Mouse (Mus musculus) embryo, embryonic 10 days (tissue): Measurements from ENCODE around the gene Btd.

Experiments used
- DNase-seq: peaks from one replicate; pipeline ENCODE4 v3.0.0-alpha.2; 2015; ENCODE audit warnings: low spot score

Gene Btd

GRCm38 (mm10) chr14:31664903-31665565 is 24.2 kb downstream of the Btd start:
- DNase-seq: no peak

DNA sequence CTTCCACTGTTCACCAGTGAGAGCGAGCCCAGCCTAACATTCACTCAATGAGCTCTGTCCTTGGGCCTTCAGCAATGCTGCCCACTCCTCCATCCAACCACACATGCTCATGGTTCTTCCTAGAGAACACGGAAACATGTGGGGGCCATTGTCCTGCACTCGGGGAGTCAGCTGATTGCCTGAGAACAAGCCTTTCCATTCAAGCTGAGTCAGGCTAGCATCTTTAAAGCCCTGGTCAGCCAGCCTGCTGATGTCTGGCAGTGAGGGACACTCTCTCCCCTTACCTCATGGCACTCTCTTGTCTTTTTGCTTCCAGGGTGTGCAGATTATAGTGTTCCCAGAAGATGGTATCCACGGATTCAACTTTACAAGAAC is 24.7 kb downstream of the Btd start:
- no peak for DNase-seq

DNA sequence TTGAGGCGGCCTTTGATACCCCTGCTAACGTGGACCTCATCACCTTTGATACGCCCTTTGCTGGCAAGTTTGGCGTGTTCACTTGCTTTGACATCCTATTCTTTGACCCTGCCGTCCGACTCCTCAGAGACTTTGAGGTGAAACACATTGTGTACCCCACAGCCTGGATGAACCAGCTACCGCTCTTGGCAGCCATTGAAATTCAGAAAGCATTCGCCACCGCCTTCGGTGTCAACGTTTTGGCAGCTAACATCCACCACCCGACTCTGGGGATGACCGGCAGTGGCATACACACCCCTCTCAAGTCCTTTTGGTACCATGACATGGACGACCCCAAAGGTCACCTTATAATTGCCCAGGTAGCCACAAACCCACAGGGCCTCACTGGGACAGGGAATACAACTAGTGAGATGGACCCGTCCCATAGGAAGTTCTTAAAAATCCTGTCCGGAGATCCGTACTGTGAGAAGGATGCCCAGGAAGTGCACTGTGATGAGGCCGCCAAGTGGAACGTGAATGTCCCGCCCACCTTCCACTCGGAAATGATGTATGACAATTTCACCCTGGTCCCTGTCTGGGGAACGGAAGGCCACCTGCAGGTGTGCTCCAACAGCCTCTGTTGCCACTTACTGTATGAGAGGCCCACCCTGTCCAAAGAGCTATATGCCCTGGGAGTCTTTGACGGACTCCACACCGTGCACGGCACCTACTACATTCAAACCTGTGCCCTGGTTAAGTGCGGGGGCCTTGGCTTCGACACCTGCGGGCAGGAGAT is 26.3 kb downstream of the Btd start:
- no peak for DNase-seq

- DNase-seq: no peak
Measured at GRCm38 (mm10) chr14:31667741-31668140, 26.9 kb downstream of the Btd start.

DNA sequence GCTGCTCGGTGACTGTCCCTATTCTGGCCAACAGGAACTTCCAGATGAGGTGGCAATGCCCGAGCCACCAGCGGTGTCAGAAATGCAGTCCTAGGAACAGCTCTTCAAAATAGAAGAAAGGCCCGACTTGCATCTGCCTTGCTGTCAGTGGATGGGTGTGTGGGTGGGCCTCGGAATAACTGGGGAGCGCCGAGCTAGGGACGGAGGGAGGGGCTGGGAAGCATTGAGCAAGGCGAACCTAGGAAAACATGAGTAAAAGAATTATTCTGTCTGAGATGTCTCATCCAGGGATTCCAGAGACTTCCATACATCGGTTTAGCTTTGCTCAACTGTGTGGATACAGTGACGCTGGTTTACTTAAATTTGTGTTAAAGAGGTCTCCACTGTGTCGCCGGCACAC is 27.5 kb downstream of the Btd start:
- no peak for DNase-seq

DNA sequence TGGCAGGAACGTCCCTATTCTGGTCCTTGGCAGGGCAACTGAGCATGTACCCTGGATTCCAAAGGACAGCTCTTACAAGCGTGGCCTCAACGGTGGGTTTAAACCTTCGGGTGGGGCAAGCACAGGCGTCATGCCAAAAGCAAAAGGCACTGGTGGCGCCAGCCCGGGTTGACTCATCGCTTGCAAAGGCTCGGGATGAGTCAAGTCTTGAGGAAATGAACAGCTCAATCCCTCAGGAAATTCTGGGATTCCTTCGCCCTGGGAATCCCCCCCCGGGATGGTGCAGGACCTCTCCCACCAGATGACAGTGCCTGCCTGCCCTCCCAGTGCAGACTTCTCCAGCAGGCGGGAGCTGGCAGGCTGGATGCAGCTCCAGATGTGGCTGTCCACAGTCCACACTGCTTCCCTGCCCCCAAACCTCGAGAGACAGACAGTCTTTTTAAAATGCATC is 28.4 kb downstream of the Btd start:
- DNase-seq: no peak

- peak; percentile 60 for DNase-seq
Measured at GRCm38 (mm10) chr14:31669642-31670490, 29.0 kb downstream of the Btd start.

DNA sequence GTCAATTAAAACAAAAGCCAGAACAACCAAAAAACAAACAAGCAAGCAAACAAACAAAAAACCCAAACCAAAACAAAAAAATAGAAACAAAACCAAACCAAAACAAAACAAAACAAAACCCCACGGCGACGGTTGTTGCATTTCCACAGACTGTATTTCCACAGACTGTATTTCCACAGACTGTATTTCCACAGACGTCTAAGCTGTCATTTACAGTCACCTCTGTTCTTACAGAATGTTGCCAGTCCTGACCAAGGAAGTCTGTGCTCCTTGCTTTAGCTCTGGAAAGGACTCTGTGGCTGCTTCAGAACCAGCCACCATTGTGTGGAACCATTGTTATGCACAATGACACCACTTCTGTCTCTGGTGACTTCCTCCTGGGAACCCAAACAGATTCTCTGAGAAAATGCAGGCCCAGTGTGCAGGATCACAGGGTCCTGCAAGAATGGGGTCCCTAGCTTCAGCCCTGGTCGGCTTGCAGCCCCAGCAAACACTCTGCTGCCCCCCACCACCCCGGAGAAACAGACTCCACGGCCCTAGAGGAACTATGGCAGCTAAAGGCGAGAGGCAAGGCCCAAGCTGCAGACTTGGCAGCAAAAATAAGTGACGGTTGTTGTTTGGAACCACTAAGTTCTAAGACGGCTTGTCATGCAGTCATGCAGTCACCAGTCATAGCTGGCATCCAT is 30.9 kb downstream of the Btd start:
- DNase-seq: no peak

GRCm38 (mm10) chr14:31680656-31681055 is 39.8 kb downstream of the Btd start:
- DNase-seq: no peak

- no peak for DNase-seq
Measured at GRCm38 (mm10) chr14:31681291-31681690, 40.5 kb downstream of the Btd start.

DNA sequence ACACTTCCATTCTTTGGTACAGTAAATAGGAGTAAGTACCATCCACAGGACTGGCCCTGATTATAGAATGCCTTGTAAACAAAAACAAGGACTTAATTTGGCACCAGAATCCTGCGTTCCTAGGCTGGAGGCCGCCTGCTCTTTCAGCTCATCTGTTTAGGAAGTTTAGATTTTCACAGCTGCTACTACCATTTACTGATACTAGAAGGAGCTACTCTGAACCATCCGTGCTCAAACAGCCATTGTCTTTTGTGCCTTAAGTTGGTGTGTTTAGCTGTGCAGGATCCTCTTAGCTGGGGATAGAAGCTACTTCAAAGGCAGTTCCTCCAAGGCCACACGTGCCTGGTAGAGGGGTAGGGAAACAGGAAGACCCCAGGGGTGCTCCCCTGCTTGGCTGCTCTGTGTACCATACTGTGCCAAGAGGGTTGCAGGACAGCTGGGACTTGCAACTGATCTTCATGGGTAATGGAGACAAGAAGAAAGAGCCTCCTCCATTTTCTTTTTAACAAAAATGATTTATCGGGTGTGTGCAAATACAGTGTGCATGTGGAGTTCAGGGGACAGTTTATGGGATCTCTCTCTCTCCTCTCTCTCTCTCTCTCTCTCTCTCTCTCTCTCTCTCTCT is 41.2 kb downstream of the Btd start:
- no peak for DNase-seq

DNA sequence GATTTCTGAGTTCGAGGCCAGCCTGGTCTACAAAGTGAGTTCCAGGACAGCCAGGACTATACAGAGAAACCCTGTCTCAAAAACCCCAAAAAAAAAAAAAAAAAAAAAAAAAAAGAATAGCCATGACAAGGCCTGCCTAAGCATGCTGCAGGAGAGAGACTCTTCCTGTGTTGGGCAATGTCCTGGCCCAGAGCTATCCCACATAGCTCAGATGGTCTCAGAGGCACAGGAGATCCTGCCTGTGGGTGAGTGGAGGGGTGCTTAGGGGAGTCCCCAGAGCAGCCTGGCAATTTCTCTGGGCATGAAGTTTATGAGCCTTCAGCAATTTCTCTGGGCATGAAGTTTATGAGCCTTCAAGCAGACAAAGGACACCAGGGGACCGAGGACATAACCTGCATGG is 42.8 kb downstream of the Btd start:
- DNase-seq: no peak

- no peak for DNase-seq
Measured at GRCm38 (mm10) chr14:31684343-31685040, 43.7 kb downstream of the Btd start.

GRCm38 (mm10) chr14:31685680-31686079 is 44.9 kb downstream of the Btd start:
- DNase-seq: no peak

- DNase-seq: no peak
Measured at GRCm38 (mm10) chr14:31686231-31686630, 45.4 kb downstream of the Btd start.

DNA sequence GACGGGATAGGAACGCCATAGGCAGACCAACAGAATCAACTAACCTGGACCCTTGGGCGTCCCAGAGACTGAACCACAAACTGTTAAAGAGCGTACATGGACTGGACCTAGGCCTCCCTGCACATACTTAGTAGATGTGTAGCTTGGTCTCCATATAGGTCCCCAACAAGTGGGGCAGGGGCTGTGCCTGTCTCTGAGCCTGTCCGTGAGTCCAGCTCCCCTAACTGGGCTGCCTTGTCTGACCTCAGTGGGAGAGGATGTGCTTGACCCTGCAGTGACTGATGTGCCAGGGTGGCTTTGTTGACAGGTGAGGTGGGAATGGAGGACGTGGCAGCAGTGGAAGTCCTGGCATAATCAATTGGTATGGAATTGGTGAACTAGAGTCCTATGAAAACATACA is 51.7 kb downstream of the Btd start:
- no peak for DNase-seq

GRCm38 (mm10) chr14:31696206-31696984 is 55.6 kb downstream of the Btd start:
- no peak for DNase-seq

- no peak for DNase-seq
Measured at GRCm38 (mm10) chr14:31696985-31697303, 56.1 kb downstream of the Btd start.

- DNase-seq: no peak
Measured at GRCm38 (mm10) chr14:31697346-31697745, 56.5 kb downstream of the Btd start.

- no peak for DNase-seq
Measured at GRCm38 (mm10) chr14:31697755-31698154, 56.9 kb downstream of the Btd start.
